Mouse (Mus musculus): Measurements from ENCODE around the gene Olfr518. TPM values are rescaled to one million over a fixed set of nuclear protein-coding genes. Genes with fewer than 3 reads are reported as not detected.

Gene Olfr518
- not detected for total RNA-seq (2021)
- long read RNA-seq, experiment 1, result 0 reads
- long read RNA-seq, experiment 2, result 0 reads

GRCm38 (mm10) chr7:108884906-108885305 is at the start of gene Olfr518:
TSS of gene Olfr518 (minus strand) at chr7:108885006.
- DNase-seq (ENCODE audit: low spot score), result no peak

- peak; percentile 96 for DNase-seq (ENCODE audit: low spot score)
Observed at GRCm38 (mm10) chr7:108933794-108934731, 49.3 kb upstream of the Olfr518 start, which contains the start of gene Eif3f. TSS of gene Eif3f (plus strand) at chr7:108934417.

GRCm38 (mm10) chr7:108929726-108930393 is 45.1 kb upstream of the Olfr518 start, which contains the start of gene Nlrp10:
TSS of gene Nlrp10 (minus strand) at chr7:108930178.
- no peak for DNase-seq (ENCODE audit: low spot score)

- no peak for DNase-seq (ENCODE audit: low spot score)
Observed at GRCm38 (mm10) chr7:108928280-108929188, 43.7 kb upstream of the Olfr518 start.

- DNase-seq (ENCODE audit: low spot score), result no peak
Observed at GRCm38 (mm10) chr7:108927043-108927442, 42.2 kb upstream of the Olfr518 start.

GRCm38 (mm10) chr7:108903969-108904368 is 19.2 kb upstream of the Olfr518 start:
- DNase-seq (ENCODE audit: low spot score), result no peak

GRCm38 (mm10) chr7:108894320-108894719 is 9.5 kb upstream of the Olfr518 start, which contains the start of gene Olfr519:
TSS of gene Olfr519 (minus strand) at chr7:108894420.
- DNase-seq (ENCODE audit: low spot score), result no peak

GRCm38 (mm10) chr7:108872279-108872678 is 12.5 kb downstream of the Olfr518 start, which contains the start of gene Olfr517:
TSS of gene Olfr517 (minus strand) at chr7:108872379.
- DNase-seq (ENCODE audit: low spot score), result no peak

GRCm38 (mm10) chr7:108850429-108850828 is 34.4 kb downstream of the Olfr518 start, which contains the start of gene Olfr516:
TSS of gene Olfr516 (minus strand) at chr7:108850529.
- DNase-seq (ENCODE audit: low spot score), result no peak

Other genes with a start within 250 kb of the Olfr518 start
- not detected for gene Olfr509, start 233.1 kb downstream of the Olfr518 start, total RNA-seq (2021)
- gene Olfr510, start 218.6 kb downstream of the Olfr518 start, total RNA-seq (2021), result not detected
- gene Olfr512, start 171.7 kb downstream of the Olfr518 start, total RNA-seq (2021), result not detected
- gene Olfr513, start 134.0 kb downstream of the Olfr518 start, total RNA-seq (2021), result not detected
- not detected for gene Olfr514, start 59.0 kb downstream of the Olfr518 start, total RNA-seq (2021)
- gene Olfr516, start 34.5 kb downstream of the Olfr518 start, total RNA-seq (2021), result not detected
- gene Olfr517, start 12.6 kb downstream of the Olfr518 start, total RNA-seq (2021), result not detected
- not detected for gene Olfr519, start 9.4 kb upstream of the Olfr518 start, total RNA-seq (2021)
- gene Nlrp10, start 45.2 kb upstream of the Olfr518 start, total RNA-seq (2021), result 1 to 10 TPM; 1.1 to 2.7 TPM
- gene Eif3f, start 49.4 kb upstream of the Olfr518 start, total RNA-seq (2021), result 100 to 1,000 TPM; 119 TPM
- under 1 TPM; 0.30 to 0.59 TPM for gene Tub, start 65.3 kb upstream of the Olfr518 start, total RNA-seq (2021)
- 1 to 10 TPM; 2.7 to 2.8 TPM for gene Ric3, start 198.3 kb upstream of the Olfr518 start, total RNA-seq (2021)

All from gastrocnemius, adult 18-20 months (tissue).